Mouse (Mus musculus): ENCODE results near the gene Nfatc2. TPM values are rescaled to one million over a fixed set of nuclear protein-coding genes. Genes with fewer than 3 reads are reported as not detected.

Nfatc2 gene
- polyA plus RNA-seq, 1 experiment: 0.32 TPM

- TF ChIP-seq CTCF (IDR thresholded peaks at IDR 0.05; ENCODE audit: borderline replicate concordance, insufficient read depth, low read length): no peak
- TF ChIP-seq POLR2A (IDR thresholded peaks at IDR 0.05; ENCODE audit: low read depth, low read length): no peak
- Histone ChIP-seq H3K4me3 (ENCODE audit: insufficient read depth, low read length) (no peak overlapping the region), H3K4me1 (ENCODE audit: control insufficient read depth, insufficient read depth, low read length) (peaks cover 14% of the 10 kb centered on the region), H3K27ac (ENCODE audit: insufficient read depth, low read length) (peak overlapping the region; percentile 46)
Observed at GRCm38 (mm10) chr2:168465646-168466045, 135.8 kb downstream of the Nfatc2 start.

- no peak overlapping the region for H3K27ac ChIP-seq (ENCODE audit: insufficient read depth, low read length)
- peaks cover 22% of the 10 kb centered on the region for H3K4me1 ChIP-seq (ENCODE audit: control insufficient read depth, insufficient read depth, low read length)
- no peak overlapping the region for H3K4me3 ChIP-seq (ENCODE audit: insufficient read depth, low read length)
- TF ChIP-seq CTCF (IDR thresholded peaks at IDR 0.05; ENCODE audit: borderline replicate concordance, insufficient read depth, low read length) (no peak), POLR2A (IDR thresholded peaks at IDR 0.05; ENCODE audit: low read depth, low read length) (no peak)
Observed at GRCm38 (mm10) chr2:168461865-168462264, 139.6 kb downstream of the Nfatc2 start.

GRCm38 (mm10) chr2:168459627-168460026 lies 141.8 kb downstream of the Nfatc2 start:
- H3K4me1 ChIP-seq (ENCODE audit: control insufficient read depth, insufficient read depth, low read length): peaks cover 8% of the 10 kb centered on the region
- no peak overlapping the region for H3K27ac ChIP-seq (ENCODE audit: insufficient read depth, low read length)
- TF ChIP-seq CTCF (IDR thresholded peaks at IDR 0.05; ENCODE audit: borderline replicate concordance, insufficient read depth, low read length): peak; percentile 15; the same call in 1 of the 2 replicates
- TF ChIP-seq POLR2A (IDR thresholded peaks at IDR 0.05; ENCODE audit: low read depth, low read length): no peak
- H3K4me3 ChIP-seq (ENCODE audit: insufficient read depth, low read length): no peak overlapping the region

- peak overlapping the region; percentile 12; the same call in 1 of the 2 replicates for H3K27ac ChIP-seq (ENCODE audit: insufficient read depth, low read length)
Observed at GRCm38 (mm10) chr2:168458583-168458982, 142.9 kb downstream of the Nfatc2 start.

GRCm38 (mm10) chr2:168451714-168452708 lies 149.4 kb downstream of the Nfatc2 start:
- TF ChIP-seq CTCF (IDR thresholded peaks at IDR 0.05; ENCODE audit: borderline replicate concordance, insufficient read depth, low read length) (no peak), POLR2A (IDR thresholded peaks at IDR 0.05; ENCODE audit: low read depth, low read length) (peak; percentile 59; the same call in 1 of the 2 replicates)
- Histone ChIP-seq H3K27ac (ENCODE audit: insufficient read depth, low read length) (peak overlapping the region; percentile 84), H3K4me3 (ENCODE audit: insufficient read depth, low read length) (no peak overlapping the region), H3K4me1 (ENCODE audit: control insufficient read depth, insufficient read depth, low read length) (0 out of 2 replicates have a peak, but pooled peaks cover 5% of the 10 kb centered on the region)

More at GRCm38 (mm10) chr2:168458583-168458982, 142.9 kb downstream of the Nfatc2 start:
- TF ChIP-seq CTCF (IDR thresholded peaks at IDR 0.05; ENCODE audit: borderline replicate concordance, insufficient read depth, low read length) (no peak), POLR2A (IDR thresholded peaks at IDR 0.05; ENCODE audit: low read depth, low read length) (no peak)
- H3K4me1 ChIP-seq (ENCODE audit: control insufficient read depth, insufficient read depth, low read length): peaks cover 8% of the 10 kb centered on the region
- H3K4me3 ChIP-seq (ENCODE audit: insufficient read depth, low read length): no peak overlapping the region

GRCm38 (mm10) chr2:168450977-168451376 lies 150.5 kb downstream of the Nfatc2 start:
- H3K4me1 ChIP-seq (ENCODE audit: control insufficient read depth, insufficient read depth, low read length): 0 out of 2 replicates have a peak, but pooled peaks cover 5% of the 10 kb centered on the region
- H3K4me3 ChIP-seq (ENCODE audit: insufficient read depth, low read length): no peak overlapping the region
- TF ChIP-seq CTCF (IDR thresholded peaks at IDR 0.05; ENCODE audit: borderline replicate concordance, insufficient read depth, low read length) (peak; percentile 28; the same call in 1 of the 2 replicates), POLR2A (IDR thresholded peaks at IDR 0.05; ENCODE audit: low read depth, low read length) (no peak)
- H3K27ac ChIP-seq (ENCODE audit: insufficient read depth, low read length): peak overlapping the region; percentile 73

- no peak overlapping the region for H3K4me3 ChIP-seq (ENCODE audit: insufficient read depth, low read length)
- TF ChIP-seq CTCF (IDR thresholded peaks at IDR 0.05; ENCODE audit: borderline replicate concordance, insufficient read depth, low read length): no peak
- TF ChIP-seq POLR2A (IDR thresholded peaks at IDR 0.05; ENCODE audit: low read depth, low read length): no peak
- H3K4me1 ChIP-seq (ENCODE audit: control insufficient read depth, insufficient read depth, low read length): 0 out of 2 replicates have a peak, but pooled peaks cover 5% of the 10 kb centered on the region
- no peak overlapping the region for H3K27ac ChIP-seq (ENCODE audit: insufficient read depth, low read length)
Observed at GRCm38 (mm10) chr2:168448054-168448453, 153.4 kb downstream of the Nfatc2 start.

- Histone ChIP-seq H3K27ac (ENCODE audit: insufficient read depth, low read length) (no peak overlapping the region), H3K4me1 (ENCODE audit: control insufficient read depth, insufficient read depth, low read length) (0 out of 2 replicates have a peak, but pooled peaks cover 5% of the 10 kb centered on the region), H3K4me3 (ENCODE audit: insufficient read depth, low read length) (no peak overlapping the region)
- no peak for TF ChIP-seq CTCF (IDR thresholded peaks at IDR 0.05; ENCODE audit: borderline replicate concordance, insufficient read depth, low read length)
- TF ChIP-seq POLR2A (IDR thresholded peaks at IDR 0.05; ENCODE audit: low read depth, low read length): no peak
Observed at GRCm38 (mm10) chr2:168447601-168448000, 153.9 kb downstream of the Nfatc2 start.

- TF ChIP-seq POLR2A (IDR thresholded peaks at IDR 0.05; ENCODE audit: low read depth, low read length) (no peak), CTCF (IDR thresholded peaks at IDR 0.05; ENCODE audit: borderline replicate concordance, insufficient read depth, low read length) (peak; percentile 91)
Observed at GRCm38 (mm10) chr2:168445211-168445810, 156.1 kb downstream of the Nfatc2 start.

More at GRCm38 (mm10) chr2:168445211-168445810, 156.1 kb downstream of the Nfatc2 start:
- H3K27ac ChIP-seq (ENCODE audit: insufficient read depth, low read length): no peak overlapping the region
- H3K4me1 ChIP-seq (ENCODE audit: control insufficient read depth, insufficient read depth, low read length): 0 out of 2 replicates have a peak, but pooled peaks cover 3% of the 10 kb centered on the region
- no peak overlapping the region for H3K4me3 ChIP-seq (ENCODE audit: insufficient read depth, low read length)

All from embryonic fibroblast, embryonic 13.5 days (primary cell).